Mouse (Mus musculus) bone marrow macrophage, adult 2 months (primary cell): ENCODE data around the gene Ppm1e.

Experiments
- CTCF ChIP-seq: IDR thresholded peaks from 2 replicates; pipeline ENCODE4 v1.5.1; 2012; ENCODE audit warnings: low read depth, mild to moderate bottlenecking, low read length, moderate library complexity
- POLR2A ChIP-seq: IDR thresholded peaks from 2 replicates; pipeline ENCODE4 v1.6.1; 2012; ENCODE audit warnings: mild to moderate bottlenecking, low read depth, low read length, borderline replicate concordance

GRCm38 (mm10) chr11:87354861-87355260 is 4.0 kb downstream of the Ppm1e start:
- TF ChIP-seq CTCF (no peak), POLR2A (no peak)
